Mouse (Mus musculus): Measurements from ENCODE around the gene Mctp2. TPM values are rescaled to one million over a fixed set of nuclear protein-coding genes. Genes with fewer than 3 reads are reported as not detected.

Gene Mctp2
- polyA plus RNA-seq, 1 experiment from 2014 or later, result 0.76 TPM

DNA sequence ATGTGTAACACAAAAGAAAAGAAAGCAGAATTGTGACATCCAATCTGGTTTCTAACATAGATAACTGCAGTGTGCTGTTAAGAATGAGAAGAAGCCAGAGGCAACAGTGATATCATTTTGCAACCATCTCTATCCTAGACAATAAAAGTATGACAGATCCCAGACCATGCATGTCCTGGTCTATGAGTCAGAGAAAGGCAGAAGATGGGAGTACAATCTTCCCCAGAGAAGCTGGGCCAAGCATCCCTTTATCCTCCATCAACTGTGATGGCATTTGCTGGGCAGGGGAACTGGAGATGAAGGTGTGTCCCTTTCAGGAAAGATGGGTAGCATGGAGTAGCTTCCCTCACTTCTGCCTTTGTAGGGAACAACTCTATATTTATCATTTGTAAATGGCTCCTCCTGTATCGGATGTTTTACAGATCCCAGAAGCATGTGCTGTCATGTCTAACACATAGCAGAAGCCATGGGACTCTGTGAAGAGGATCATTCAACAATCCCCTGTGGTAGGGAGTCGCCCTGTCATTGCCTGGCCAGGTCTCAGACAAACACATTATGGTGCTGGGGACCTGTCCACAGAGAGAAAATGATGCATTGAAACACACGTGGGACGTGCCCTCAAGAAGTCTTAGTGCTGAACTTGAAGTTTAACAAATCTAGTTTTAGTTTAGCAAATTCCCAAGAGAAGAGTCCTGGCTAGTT lies 188.9 kb downstream of the Mctp2 start:
- no peak for ATAC-seq (ENCODE audit: insufficient number of reproducible peaks, insufficient read depth, low FRiP score, low TSS enrichment, low read depth)
- Histone ChIP-seq H3K27me3 (no peaks in the 10 kb centered on the region), H3K9ac (replicated peaks) (no peak overlapping the region), H3K9me3 (peaks cover under 1% of the 10 kb centered on the region; the same call in 1 of the 2 replicates), H3K4me1 (replicated peaks) (no peaks in the 10 kb centered on the region), H3K27ac (no peak overlapping the region), H3K36me3 (no peaks in the 10 kb centered on the region), H3K4me2 (no peak overlapping the region), H3K4me3 (replicated peaks) (no peak overlapping the region)
- 84% methylated on average over 4 of the region's 4 CpGs for WGBS

DNA sequence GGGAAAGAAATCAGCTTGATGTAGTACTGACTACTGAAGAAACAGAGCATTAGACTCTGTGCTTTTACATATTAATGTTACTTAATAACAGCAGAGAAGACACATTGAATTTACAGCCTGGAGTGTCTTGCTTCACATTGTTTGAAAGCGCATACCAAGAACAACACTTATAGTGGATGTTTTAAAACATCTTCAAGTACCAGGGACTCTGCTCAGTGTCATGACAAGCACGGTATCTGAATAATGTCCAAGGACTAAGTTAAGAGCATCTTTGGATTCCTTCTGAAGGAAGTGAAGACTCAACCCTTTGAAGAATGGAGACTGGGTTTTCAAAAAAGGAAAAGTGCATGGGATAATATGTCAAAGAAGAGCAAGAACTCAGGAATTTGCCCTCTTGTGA lies 191.3 kb downstream of the Mctp2 start:
- Histone ChIP-seq H3K27me3 (no peaks in the 10 kb centered on the region), H3K4me3 (replicated peaks) (no peak overlapping the region), H3K36me3 (no peaks in the 10 kb centered on the region), H3K27ac (no peak overlapping the region), H3K9ac (replicated peaks) (no peak overlapping the region), H3K9me3 (no peaks in the 10 kb centered on the region), H3K4me1 (replicated peaks) (no peaks in the 10 kb centered on the region), H3K4me2 (no peak overlapping the region)
- WGBS, result 96% methylated on average over 2 of the region's 2 CpGs
- ATAC-seq (ENCODE audit: insufficient number of reproducible peaks, insufficient read depth, low FRiP score, low TSS enrichment, low read depth), result no peak

DNA sequence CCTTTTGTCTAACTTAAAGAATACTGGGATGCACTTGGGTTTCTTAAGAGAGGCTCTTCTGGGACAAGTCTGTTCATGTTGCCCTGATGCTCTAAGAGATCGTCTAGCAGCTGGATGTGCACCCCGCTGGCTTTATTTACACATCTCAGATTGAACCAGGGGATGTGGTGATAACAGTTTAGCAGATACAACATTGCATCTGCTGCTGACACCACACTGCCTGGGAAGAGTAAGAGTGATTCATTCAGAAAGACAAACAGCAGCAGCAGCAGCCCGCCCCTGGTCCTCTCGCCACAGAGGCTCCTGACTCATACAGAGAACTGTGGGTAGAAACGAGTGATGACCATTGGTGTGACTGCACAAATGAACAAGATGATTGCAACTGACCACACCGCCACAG lies 195.8 kb downstream of the Mctp2 start:
- Histone ChIP-seq H3K27ac (no peak overlapping the region), H3K4me3 (replicated peaks) (no peak overlapping the region), H3K9me3 (no peaks in the 10 kb centered on the region), H3K36me3 (no peaks in the 10 kb centered on the region), H3K27me3 (no peaks in the 10 kb centered on the region), H3K4me1 (replicated peaks) (no peaks in the 10 kb centered on the region), H3K4me2 (no peak overlapping the region), H3K9ac (replicated peaks) (no peak overlapping the region)
- 79% methylated on average over 6 of the region's 6 CpGs for WGBS
- no peak for ATAC-seq (ENCODE audit: insufficient number of reproducible peaks, insufficient read depth, low FRiP score, low TSS enrichment, low read depth)

DNA sequence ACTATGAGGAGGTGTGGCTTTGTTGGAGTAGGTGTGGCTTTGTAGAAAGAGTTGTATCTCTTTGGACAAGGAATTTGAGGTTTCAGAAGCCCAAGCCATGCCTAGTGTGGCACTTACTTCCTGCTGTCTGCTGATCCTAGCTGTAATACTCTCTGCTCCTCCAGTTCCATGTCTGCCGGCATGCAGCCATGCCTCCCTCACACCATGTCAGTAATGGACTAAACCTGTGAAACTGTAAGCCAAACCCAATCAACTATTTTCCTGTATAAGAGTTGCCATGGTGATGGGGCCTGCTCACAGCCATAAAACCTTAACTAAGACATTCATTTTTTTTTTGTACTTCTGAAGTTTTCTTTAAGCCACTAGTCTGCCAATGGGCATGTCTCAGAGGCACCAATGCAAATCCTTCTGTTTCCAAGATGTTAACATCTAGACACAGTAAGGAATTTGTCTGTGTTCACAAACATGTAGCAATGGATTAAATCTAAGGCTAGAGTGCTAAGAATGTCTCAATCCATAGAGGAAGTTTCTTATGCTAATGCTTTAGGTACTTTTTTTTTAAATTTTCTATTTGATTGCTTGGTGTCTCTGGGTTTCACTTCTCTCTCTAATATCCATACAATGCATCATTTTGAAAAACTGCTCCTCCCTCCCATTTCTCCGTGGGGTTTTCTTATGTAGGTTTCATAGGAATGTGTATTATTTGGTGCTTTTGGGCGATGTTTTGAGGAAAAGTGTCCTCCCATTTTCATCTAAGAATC lies 197.6 kb downstream of the Mctp2 start:
- Histone ChIP-seq H3K27ac (no peak overlapping the region), H3K4me3 (replicated peaks) (no peak overlapping the region), H3K27me3 (no peaks in the 10 kb centered on the region), H3K36me3 (no peaks in the 10 kb centered on the region), H3K9me3 (no peaks in the 10 kb centered on the region), H3K9ac (replicated peaks) (no peak overlapping the region), H3K4me2 (no peak overlapping the region), H3K4me1 (replicated peaks) (no peaks in the 10 kb centered on the region)
- WGBS, result 73% methylated on average over 3 of the region's 3 CpGs
- no peak for ATAC-seq (ENCODE audit: insufficient number of reproducible peaks, insufficient read depth, low FRiP score, low TSS enrichment, low read depth)

DNA sequence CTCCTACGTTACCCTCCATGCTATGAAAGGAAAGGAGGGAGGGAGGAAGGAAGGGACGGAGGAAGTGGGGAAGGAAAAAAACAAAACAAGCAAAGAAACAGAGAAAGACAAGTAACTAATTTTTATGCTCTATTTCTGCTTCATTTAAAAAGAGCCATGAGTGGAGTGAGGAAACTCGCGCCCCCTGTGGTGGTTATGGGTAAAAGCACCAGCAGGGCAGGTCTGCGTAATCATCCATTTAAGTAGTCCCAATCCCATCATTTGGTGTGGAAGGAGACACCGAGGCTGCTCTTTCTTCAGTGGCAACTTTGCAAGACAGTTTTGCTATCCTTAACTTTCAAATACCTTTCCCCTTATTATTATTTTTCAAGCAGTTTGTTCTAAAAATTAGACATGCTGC lies 202.2 kb downstream of the Mctp2 start:
- 67% methylated on average over 6 of the region's 6 CpGs for WGBS
- Histone ChIP-seq H3K27ac (no peak overlapping the region), H3K4me3 (replicated peaks) (no peak overlapping the region), H3K9me3 (no peaks in the 10 kb centered on the region), H3K27me3 (peaks cover 3% of the 10 kb centered on the region; the same call in 1 of the 2 replicates), H3K9ac (replicated peaks) (no peak overlapping the region), H3K4me2 (no peak overlapping the region), H3K4me1 (replicated peaks) (no peaks in the 10 kb centered on the region; the same call in 1 of the 2 replicates), H3K36me3 (no peaks in the 10 kb centered on the region)
- no peak for ATAC-seq (ENCODE audit: insufficient number of reproducible peaks, insufficient read depth, low FRiP score, low TSS enrichment, low read depth)

DNA sequence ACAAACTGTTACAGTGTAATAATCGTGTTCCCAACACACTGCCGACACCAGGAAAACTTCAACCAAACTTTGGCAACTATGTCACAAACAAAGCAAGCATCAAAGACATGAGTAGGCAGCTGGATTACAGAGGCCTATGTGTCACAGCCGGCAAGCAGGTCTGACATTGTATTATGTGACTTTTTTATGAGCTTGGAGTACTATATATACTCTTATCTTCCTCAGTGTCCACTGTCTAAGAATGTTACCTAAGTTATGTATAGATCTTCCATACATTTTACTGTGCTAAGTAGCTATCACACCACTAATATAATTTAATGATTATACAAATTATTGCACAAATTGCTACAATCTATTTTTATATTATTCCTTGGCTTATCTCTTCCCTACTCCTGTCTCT lies 202.8 kb downstream of the Mctp2 start:
- Histone ChIP-seq H3K4me2 (no peak overlapping the region), H3K9me3 (no peaks in the 10 kb centered on the region), H3K9ac (replicated peaks) (no peak overlapping the region), H3K36me3 (no peaks in the 10 kb centered on the region), H3K4me3 (replicated peaks) (no peak overlapping the region), H3K27me3 (peaks cover 3% of the 10 kb centered on the region; the same call in 1 of the 2 replicates), H3K27ac (no peak overlapping the region), H3K4me1 (replicated peaks) (no peaks in the 10 kb centered on the region; the same call in 1 of the 2 replicates)
- ATAC-seq (ENCODE audit: insufficient number of reproducible peaks, insufficient read depth, low FRiP score, low TSS enrichment, low read depth), result no peak
- 76% methylated on average over 3 of the region's 3 CpGs for WGBS

DNA sequence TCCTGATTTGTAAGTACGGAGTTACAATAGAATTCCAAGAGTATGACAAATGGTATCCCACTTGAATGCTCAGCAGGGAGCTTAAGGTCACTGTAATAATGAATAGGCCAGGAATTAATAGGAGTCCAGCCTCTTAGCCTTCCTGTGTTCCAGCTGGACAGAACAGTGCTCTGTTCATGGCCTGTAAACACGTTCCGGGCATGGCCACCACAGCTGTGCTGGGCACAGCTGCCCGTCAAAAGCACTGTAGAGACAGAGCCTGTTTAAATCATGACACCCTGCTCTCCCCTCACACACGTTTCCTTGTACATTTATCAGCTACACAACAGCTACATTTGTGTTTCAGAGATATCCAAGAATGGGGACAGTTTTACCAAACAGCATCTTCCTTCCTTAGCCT lies 205.7 kb downstream of the Mctp2 start:
- H3K9ac ChIP-seq (replicated peaks), result no peak overlapping the region
- H3K36me3 ChIP-seq, result no peaks in the 10 kb centered on the region
- no peak for ATAC-seq (ENCODE audit: insufficient number of reproducible peaks, insufficient read depth, low FRiP score, low TSS enrichment, low read depth)
- no peak overlapping the region for H3K4me3 ChIP-seq (replicated peaks)
- no peak overlapping the region for H3K4me2 ChIP-seq
- H3K27ac ChIP-seq, result no peak overlapping the region
- H3K9me3 ChIP-seq, result no peaks in the 10 kb centered on the region
- WGBS, result 51% methylated on average over 5 of the region's 5 CpGs
- peaks cover 5% of the 10 kb centered on the region; the same call in 1 of the 2 replicates for H3K27me3 ChIP-seq
- peaks cover 9% of the 10 kb centered on the region for H3K4me1 ChIP-seq (replicated peaks)

DNA sequence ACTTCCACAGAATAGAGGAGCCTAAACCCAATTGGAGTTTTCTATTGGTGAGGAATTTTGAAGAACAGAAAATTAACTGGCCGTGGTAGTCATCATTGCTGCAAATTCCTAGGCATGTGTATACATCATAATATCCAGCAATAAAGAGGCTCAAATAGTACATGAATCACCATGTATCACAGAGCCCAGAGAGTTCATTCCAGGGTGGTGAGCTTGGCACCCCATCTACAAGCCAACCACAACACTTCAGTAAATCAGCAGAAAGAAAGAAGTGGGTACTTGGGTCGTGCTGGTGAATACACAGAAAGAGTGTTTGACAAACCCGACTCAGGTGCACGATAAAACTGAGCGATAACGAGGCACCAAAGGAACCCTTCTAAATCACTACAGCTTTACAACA lies 207.8 kb downstream of the Mctp2 start:
- whole genome bisulfite sequencing, result 82% methylated on average over 6 of the region's 6 CpGs
- Histone ChIP-seq H3K9ac (replicated peaks) (no peak overlapping the region), H3K4me1 (replicated peaks) (peaks cover 9% of the 10 kb centered on the region), H3K36me3 (no peaks in the 10 kb centered on the region), H3K4me2 (no peak overlapping the region), H3K9me3 (no peaks in the 10 kb centered on the region), H3K27ac (no peak overlapping the region), H3K27me3 (peaks cover 5% of the 10 kb centered on the region; the same call in 1 of the 2 replicates), H3K4me3 (replicated peaks) (no peak overlapping the region)
- ATAC-seq (ENCODE audit: insufficient number of reproducible peaks, insufficient read depth, low FRiP score, low TSS enrichment, low read depth), result no peak

DNA sequence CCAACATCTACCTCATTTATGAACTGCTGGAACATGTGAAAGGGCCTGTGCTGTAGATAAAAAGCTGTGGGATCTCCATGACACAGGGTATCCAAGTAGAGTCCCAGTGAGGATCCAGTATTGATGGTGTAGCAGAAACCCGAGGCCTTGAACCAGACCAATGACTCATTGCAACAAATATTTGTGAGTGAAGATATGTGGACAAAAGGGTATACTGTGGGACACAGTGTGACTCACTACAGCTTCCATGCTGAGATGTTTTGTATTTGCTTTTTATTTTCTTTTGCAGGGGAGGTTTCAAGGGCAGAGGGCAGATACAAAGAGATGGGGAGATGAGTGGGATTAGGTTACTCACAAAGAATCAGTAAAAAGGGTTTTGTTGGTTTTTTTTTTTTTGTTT lies 209.4 kb downstream of the Mctp2 start:
- Histone ChIP-seq H3K9ac (replicated peaks) (no peak overlapping the region), H3K4me3 (replicated peaks) (no peak overlapping the region), H3K36me3 (no peaks in the 10 kb centered on the region), H3K4me1 (replicated peaks) (peaks cover 9% of the 10 kb centered on the region), H3K9me3 (no peaks in the 10 kb centered on the region), H3K27me3 (peaks cover 5% of the 10 kb centered on the region; the same call in 1 of the 2 replicates), H3K4me2 (no peak overlapping the region), H3K27ac (no peak overlapping the region)
- no peak for ATAC-seq (ENCODE audit: insufficient number of reproducible peaks, insufficient read depth, low FRiP score, low TSS enrichment, low read depth)
- 71% methylated on average over 1 of the region's 1 CpGs for WGBS

DNA sequence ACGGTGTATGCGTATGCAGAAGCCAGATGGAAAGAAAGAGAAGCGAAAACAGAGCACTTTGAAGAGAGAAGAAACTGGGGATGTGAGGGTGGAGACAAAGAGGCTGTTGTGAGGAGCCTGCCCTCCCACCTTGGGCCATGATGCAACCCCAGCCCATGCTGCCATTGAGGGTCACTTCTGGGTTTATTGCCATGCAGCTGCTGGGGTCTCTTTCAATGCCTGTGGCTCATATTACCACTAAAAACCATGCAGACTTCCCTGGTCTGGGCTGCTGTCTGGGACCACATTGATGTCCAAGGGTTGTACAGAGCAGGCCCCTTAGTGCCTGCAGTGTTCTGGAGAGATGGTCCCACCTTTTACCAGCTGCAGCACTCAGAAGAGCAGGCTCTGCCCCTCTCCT lies 210.0 kb downstream of the Mctp2 start:
- peak; percentile 80 for ATAC-seq (ENCODE audit: insufficient number of reproducible peaks, insufficient read depth, low FRiP score, low TSS enrichment, low read depth)
- Histone ChIP-seq H3K9ac (replicated peaks) (no peak overlapping the region), H3K27ac (peak overlapping the region; percentile 59; the same call in 1 of the 2 replicates)

DNA sequence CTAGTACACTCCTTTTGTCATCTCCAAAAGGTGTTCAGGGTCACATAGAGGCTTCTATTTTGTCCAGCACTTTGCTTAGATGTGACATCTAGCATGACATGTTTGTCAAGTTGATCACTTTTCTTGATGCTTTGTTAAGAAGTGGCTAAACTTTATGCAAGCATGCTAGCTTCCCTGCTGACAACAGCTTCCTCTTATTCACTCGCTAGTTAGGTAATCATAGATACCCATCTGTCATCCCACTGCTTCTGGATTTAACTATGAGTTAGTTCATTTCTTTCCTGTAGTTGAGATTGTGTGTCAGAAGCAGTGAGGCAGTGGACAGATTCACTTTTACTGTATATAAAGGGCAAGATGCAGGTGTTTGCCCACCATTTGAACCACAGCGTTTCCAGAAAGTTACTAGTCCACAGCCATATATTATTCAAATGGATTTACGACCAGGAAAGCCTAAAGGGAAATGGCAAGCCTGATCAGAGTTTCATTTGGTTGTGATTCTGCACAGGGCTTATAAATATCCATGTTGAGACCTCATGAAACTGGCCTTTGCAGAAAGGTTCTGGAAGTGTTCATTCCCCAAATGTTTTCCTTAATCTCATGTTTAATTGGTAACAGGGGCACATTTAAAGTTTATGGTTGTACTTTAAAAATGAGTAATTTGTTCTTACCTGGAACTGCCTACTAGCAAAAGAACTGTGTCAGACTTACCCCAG lies 216.8 kb downstream of the Mctp2 start:
- H3K27me3 ChIP-seq, result peaks cover 29% of the 10 kb centered on the region
- no peak overlapping the region for H3K4me3 ChIP-seq (replicated peaks)
- no peak overlapping the region for H3K9ac ChIP-seq (replicated peaks)
- no peaks in the 10 kb centered on the region for H3K36me3 ChIP-seq
- no peaks in the 10 kb centered on the region for H3K9me3 ChIP-seq
- H3K27ac ChIP-seq, result no peak overlapping the region
- no peak overlapping the region for H3K4me2 ChIP-seq
- peaks cover 4% of the 10 kb centered on the region; the same call in 1 of the 2 replicates for H3K4me1 ChIP-seq (replicated peaks)
- peak; percentile 10; the same call in 1 of the 2 replicates for ATAC-seq (ENCODE audit: insufficient number of reproducible peaks, insufficient read depth, low FRiP score, low TSS enrichment, low read depth)
- 21% methylated on average over 3 of the region's 3 CpGs for WGBS

More for the DNA sequence above, 210.0 kb downstream of the Mctp2 start:
- H3K36me3 ChIP-seq, result no peaks in the 10 kb centered on the region
- H3K4me2 ChIP-seq, result no peak overlapping the region
- H3K9me3 ChIP-seq, result no peaks in the 10 kb centered on the region
- WGBS, result 46% methylated on average over 3 of the region's 3 CpGs
- H3K27me3 ChIP-seq, result peaks cover 10% of the 10 kb centered on the region; the same call in 1 of the 2 replicates
- no peak overlapping the region for H3K4me3 ChIP-seq (replicated peaks)
- peaks cover 9% of the 10 kb centered on the region for H3K4me1 ChIP-seq (replicated peaks)

All from limb, embryonic 12.5 days (tissue).